Mouse (Mus musculus) adipose tissue, adult 10 weeks (tissue): ENCODE data around the gene Zfp523. TPM values are rescaled to one million over a fixed set of nuclear protein-coding genes. Genes with fewer than 3 reads are reported as not detected.

Experiments used
- polyA plus RNA-seq: library from polyadenylated mRNA; stranded (reverse); fragments of 350-450 nt; fragmentation: Illumina TruSeq; extraction: RNeasy Lipid Tissue Mini Kit (QIAGEN cat#74804); gene quantifications from one replicate; pipeline ENCODE4 v1.2.3, GENCODE M21; 2014; ENCODE audit warnings: low read depth, low replicate concordance

Zfp523 gene
- 56.6 TPM for polyA plus RNA-seq

DNA sequence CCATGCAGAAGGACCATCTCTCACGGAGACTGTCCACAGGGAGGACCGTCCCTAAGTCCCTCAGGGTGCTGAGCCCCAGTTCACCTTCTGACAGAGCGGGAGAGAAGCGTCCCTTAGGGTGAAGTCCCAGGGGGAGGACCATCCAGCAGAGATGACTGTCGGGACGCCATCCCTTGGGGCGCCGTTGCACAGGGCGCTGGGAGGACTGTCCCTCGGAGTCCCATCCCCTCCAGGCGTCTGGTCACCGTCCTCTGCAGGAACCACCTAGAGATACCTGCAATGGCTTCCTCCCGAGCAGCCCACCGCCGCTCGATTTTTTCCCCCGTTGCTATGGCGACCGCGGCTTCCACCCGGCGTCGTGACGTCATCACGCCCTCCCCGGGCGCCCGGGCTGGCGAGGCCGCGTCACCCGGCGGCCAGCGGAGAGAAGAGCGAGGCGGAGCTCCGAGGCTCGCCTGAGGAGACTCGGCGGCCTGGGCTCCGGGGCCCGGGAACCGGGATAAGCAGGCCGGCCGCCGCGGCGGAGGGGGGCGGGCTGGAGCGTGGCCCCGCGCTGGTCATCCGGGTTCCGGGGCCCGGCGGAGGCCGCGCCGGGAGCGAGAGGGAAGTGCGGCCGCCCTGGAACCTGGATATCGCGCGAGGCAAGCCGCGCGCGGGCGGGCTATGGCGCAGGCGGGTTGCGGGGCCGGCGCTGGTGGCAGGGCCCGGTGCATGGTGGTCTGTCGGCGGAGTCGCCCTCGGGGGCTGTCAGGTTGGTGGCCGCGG lies at the start of gene Zfp523:
TSS of gene Zfp523 (plus strand) at position 355 of the 765 bp plus-strand sequence.

DNA sequence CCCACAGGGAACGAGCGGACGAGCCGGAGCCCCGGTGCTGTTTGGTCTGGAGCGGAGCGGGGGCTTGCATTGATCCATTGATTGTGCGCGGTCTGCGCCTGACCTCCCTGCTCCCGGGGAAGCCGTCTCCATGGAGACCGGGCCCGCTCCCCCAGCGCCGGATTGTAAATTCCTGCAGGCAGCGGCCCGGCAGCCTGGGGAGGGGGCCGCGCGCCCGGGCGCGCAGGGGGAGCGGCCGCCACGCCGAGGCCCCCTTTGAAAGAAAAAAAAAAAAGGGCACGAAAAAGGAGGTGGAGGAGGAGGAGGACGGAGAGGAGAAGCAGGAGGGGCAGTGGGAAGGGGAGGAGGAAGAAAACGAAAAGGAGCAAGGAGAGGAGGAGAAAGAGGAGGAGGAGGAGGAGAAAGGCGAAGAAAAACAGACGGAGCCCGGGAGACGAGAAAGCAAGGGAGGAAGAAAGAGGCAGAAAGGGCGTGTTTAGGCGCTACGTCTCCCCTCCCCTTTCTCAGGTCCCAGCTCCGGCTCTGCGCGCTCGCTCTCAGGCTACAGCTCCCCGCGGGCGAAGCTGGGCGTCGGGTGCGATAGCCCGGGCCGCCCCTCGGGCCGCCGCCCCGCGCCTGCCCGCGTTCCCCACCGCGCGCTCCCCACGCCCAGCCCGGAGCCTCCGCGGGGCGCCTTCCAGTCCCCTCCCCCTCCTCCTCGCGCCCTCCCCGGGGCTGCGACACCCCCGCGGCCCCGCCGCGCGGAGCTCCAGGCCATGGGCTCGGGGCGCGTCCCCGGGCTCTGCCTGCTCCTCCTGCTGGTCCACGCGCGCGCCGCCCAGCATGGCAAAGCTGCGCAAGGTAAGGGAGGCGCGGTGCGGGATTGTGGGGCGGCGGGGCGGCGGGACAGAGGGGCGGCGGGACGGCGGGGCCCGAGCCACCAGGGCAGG lies 34.9 kb upstream of the Zfp523 start, which contains the start of gene Scube3:
TSS of gene Scube3 (plus strand) at position 371 of the 929 bp plus-strand sequence.

DNA sequence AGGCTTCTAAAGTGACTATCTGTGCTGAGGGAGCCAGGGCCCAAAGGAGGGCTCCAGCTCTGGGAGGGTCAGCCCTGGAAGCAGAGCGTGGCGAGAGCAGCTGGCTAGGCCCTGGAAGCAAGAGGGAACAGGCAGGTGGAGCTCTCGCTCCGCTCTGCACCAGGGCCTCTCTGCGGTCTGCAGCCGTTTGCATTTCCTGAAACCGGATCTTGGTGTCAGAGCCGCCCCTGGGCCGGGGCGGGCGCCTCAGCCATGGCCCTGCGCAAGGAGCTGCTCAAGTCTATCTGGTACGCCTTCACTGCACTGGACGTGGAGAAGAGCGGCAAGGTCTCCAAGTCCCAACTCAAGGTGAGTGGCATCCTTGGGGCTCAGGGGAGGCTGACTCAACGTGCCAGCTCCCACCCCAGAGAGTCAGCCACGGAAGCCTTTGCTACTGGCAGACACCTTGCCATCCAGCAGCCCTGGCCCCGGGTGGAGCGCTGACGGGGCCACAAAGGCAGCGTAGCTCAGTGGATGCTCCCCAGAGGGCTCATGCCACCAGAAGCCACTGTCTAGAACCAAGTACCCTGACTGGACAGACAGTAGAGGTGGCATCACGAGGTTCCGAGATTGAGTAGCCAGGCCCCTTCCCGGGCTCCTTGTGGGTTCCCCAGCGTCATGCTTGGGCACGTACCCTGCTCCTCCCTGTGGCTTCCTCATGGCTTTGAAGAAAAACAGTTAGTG lies 30.8 kb downstream of the Zfp523 start, which contains the start of gene Def6:
TSS of gene Def6 (plus strand) at position 188 of the 723 bp plus-strand sequence.

DNA sequence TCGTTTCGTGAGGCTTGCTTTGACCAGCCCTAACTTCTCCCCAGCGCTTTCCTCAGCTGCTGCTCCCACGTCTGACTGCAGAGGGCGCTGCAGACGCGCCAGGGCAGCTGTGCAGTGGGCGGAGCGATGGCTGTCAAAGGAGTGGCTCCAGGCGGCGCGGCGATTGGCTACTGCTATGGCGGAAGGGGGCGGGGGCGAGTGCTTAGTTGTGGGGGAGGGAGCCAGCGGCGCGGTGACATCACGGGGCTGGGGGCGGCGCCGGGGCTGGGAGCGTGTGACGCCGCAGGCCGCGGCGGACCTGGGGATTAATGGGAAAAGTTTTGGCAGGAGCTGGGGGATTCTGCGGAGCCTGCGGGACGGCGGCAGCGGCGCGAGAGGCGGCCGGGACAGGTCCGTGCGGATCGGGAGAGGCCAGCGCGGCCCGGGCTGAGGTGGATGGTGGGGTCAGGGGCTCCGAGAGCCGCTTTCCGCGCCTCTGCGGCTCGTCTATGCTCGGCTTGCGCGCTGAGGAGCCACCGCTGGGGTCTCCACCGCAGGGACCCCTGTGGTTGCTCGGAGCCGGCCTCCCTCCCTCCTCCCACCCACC lies 55.6 kb downstream of the Zfp523 start, which contains the start of gene Ppard:
TSS of gene Ppard (plus strand) at position 226 of the 586 bp plus-strand sequence.

Other genes with a start within 250 kb of the Zfp523 start
- gene Tcp11, start 96.5 kb upstream of the Zfp523 start, polyA plus RNA-seq: 61.6 TPM
- gene Scube3, start 35.0 kb upstream of the Zfp523 start, polyA plus RNA-seq: 2.4 TPM
- 10.4 TPM for gene Def6, start 30.6 kb downstream of the Zfp523 start, polyA plus RNA-seq
- gene Ppard, start 55.6 kb downstream of the Zfp523 start, polyA plus RNA-seq: 33.6 TPM
- gene Fance, start 136.4 kb downstream of the Zfp523 start, polyA plus RNA-seq: 22.9 TPM
- gene Rpl10a, start 151.3 kb downstream of the Zfp523 start, polyA plus RNA-seq: 938 TPM
- gene Tead3, start 173.7 kb downstream of the Zfp523 start, polyA plus RNA-seq: 20.9 TPM
- gene Tulp1, start 188.1 kb downstream of the Zfp523 start, polyA plus RNA-seq: 0.57 TPM